Mouse (Mus musculus): ENCODE results near the gene Lsm14a. TPM values are rescaled to one million over a fixed set of nuclear protein-coding genes. Genes with fewer than 3 reads are reported as not detected.

Lsm14a gene
- polyA plus RNA-seq, 1 experiment: 90.8 TPM

GRCm38 (mm10) chr7:34321958-34322357 is 71.2 kb downstream of the Lsm14a start:
- Histone ChIP-seq H3K4me3 (ENCODE audit: control insufficient read depth, insufficient read depth, low read length) (no peak overlapping the region), H3K27ac (ENCODE audit: control insufficient read depth, insufficient read depth, low read length) (no peak overlapping the region), H3K27me3 (ENCODE audit: control insufficient read depth, insufficient read depth, low read length) (no peaks in the 10 kb centered on the region), H3K4me1 (replicated peaks; ENCODE audit: control insufficient read depth, insufficient read depth, low read length) (no peaks in the 10 kb centered on the region), H3K36me3 (ENCODE audit: control insufficient read depth, insufficient read depth, low read length) (no peaks in the 10 kb centered on the region)
- WGBS: 94% methylated on average over 4 of the region's 4 CpGs
- TF ChIP-seq CTCF (IDR thresholded peaks at IDR 0.05; ENCODE audit: borderline replicate concordance, control insufficient read depth, extremely low read depth, insufficient read depth, low read length, poor library complexity): no peak
- TF ChIP-seq POLR2A (IDR thresholded peaks at IDR 0.05; ENCODE audit: control insufficient read depth, extremely low read depth, insufficient read depth, low read length, poor library complexity): no peak
- DNase-seq: no peak

GRCm38 (mm10) chr7:34321119-34321518 is 72.0 kb downstream of the Lsm14a start:
- no peak for DNase-seq
- H3K4me3 ChIP-seq (ENCODE audit: control insufficient read depth, insufficient read depth, low read length): no peak overlapping the region
- WGBS: 94% methylated on average over 5 of the region's 5 CpGs
- TF ChIP-seq CTCF (IDR thresholded peaks at IDR 0.05; ENCODE audit: borderline replicate concordance, control insufficient read depth, extremely low read depth, insufficient read depth, low read length, poor library complexity): no peak
- TF ChIP-seq POLR2A (IDR thresholded peaks at IDR 0.05; ENCODE audit: control insufficient read depth, extremely low read depth, insufficient read depth, low read length, poor library complexity): no peak
- H3K4me1 ChIP-seq (replicated peaks; ENCODE audit: control insufficient read depth, insufficient read depth, low read length): no peaks in the 10 kb centered on the region
- H3K27ac ChIP-seq (ENCODE audit: control insufficient read depth, insufficient read depth, low read length): no peak overlapping the region
- no peaks in the 10 kb centered on the region for H3K27me3 ChIP-seq (ENCODE audit: control insufficient read depth, insufficient read depth, low read length)
- no peaks in the 10 kb centered on the region for H3K36me3 ChIP-seq (ENCODE audit: control insufficient read depth, insufficient read depth, low read length)

GRCm38 (mm10) chr7:34319957-34320356 is 73.2 kb downstream of the Lsm14a start:
- no peaks in the 10 kb centered on the region for H3K4me1 ChIP-seq (replicated peaks; ENCODE audit: control insufficient read depth, insufficient read depth, low read length)
- H3K36me3 ChIP-seq (ENCODE audit: control insufficient read depth, insufficient read depth, low read length): no peaks in the 10 kb centered on the region
- 81% methylated on average over 3 of the region's 3 CpGs for WGBS
- no peak for DNase-seq
- H3K27ac ChIP-seq (ENCODE audit: control insufficient read depth, insufficient read depth, low read length): no peak overlapping the region
- no peak for TF ChIP-seq CTCF (IDR thresholded peaks at IDR 0.05; ENCODE audit: borderline replicate concordance, control insufficient read depth, extremely low read depth, insufficient read depth, low read length, poor library complexity)
- TF ChIP-seq POLR2A (IDR thresholded peaks at IDR 0.05; ENCODE audit: control insufficient read depth, extremely low read depth, insufficient read depth, low read length, poor library complexity): no peak
- H3K27me3 ChIP-seq (ENCODE audit: control insufficient read depth, insufficient read depth, low read length): no peaks in the 10 kb centered on the region
- no peak overlapping the region for H3K4me3 ChIP-seq (ENCODE audit: control insufficient read depth, insufficient read depth, low read length)

GRCm38 (mm10) chr7:34319123-34319522 is 74.0 kb downstream of the Lsm14a start:
- WGBS: 95% methylated on average over 2 of the region's 2 CpGs
- Histone ChIP-seq H3K27me3 (ENCODE audit: control insufficient read depth, insufficient read depth, low read length) (no peaks in the 10 kb centered on the region), H3K4me1 (replicated peaks; ENCODE audit: control insufficient read depth, insufficient read depth, low read length) (no peaks in the 10 kb centered on the region), H3K36me3 (ENCODE audit: control insufficient read depth, insufficient read depth, low read length) (no peaks in the 10 kb centered on the region), H3K27ac (ENCODE audit: control insufficient read depth, insufficient read depth, low read length) (no peak overlapping the region), H3K4me3 (ENCODE audit: control insufficient read depth, insufficient read depth, low read length) (no peak overlapping the region)
- TF ChIP-seq POLR2A (IDR thresholded peaks at IDR 0.05; ENCODE audit: control insufficient read depth, extremely low read depth, insufficient read depth, low read length, poor library complexity) (no peak), CTCF (IDR thresholded peaks at IDR 0.05; ENCODE audit: borderline replicate concordance, control insufficient read depth, extremely low read depth, insufficient read depth, low read length, poor library complexity) (no peak)
- no peak for DNase-seq

- H3K4me1 ChIP-seq (replicated peaks; ENCODE audit: control insufficient read depth, insufficient read depth, low read length): no peaks in the 10 kb centered on the region
- no peaks in the 10 kb centered on the region for H3K27me3 ChIP-seq (ENCODE audit: control insufficient read depth, insufficient read depth, low read length)
- 87% methylated on average over 7 of the region's 7 CpGs for WGBS
- H3K27ac ChIP-seq (ENCODE audit: control insufficient read depth, insufficient read depth, low read length): no peak overlapping the region
- no peaks in the 10 kb centered on the region for H3K36me3 ChIP-seq (ENCODE audit: control insufficient read depth, insufficient read depth, low read length)
- TF ChIP-seq POLR2A (IDR thresholded peaks at IDR 0.05; ENCODE audit: control insufficient read depth, extremely low read depth, insufficient read depth, low read length, poor library complexity): no peak
- no peak for TF ChIP-seq CTCF (IDR thresholded peaks at IDR 0.05; ENCODE audit: borderline replicate concordance, control insufficient read depth, extremely low read depth, insufficient read depth, low read length, poor library complexity)
- H3K4me3 ChIP-seq (ENCODE audit: control insufficient read depth, insufficient read depth, low read length): no peak overlapping the region
- no peak for DNase-seq
Observed at GRCm38 (mm10) chr7:34317901-34318476, 75.1 kb downstream of the Lsm14a start.

GRCm38 (mm10) chr7:34313443-34313875 is 79.7 kb downstream of the Lsm14a start, which contains the start of gene 4931406P16Rik:
Gene 4931406P16Rik, minus strand, starts transcription at chr7:34313551.
- Histone ChIP-seq H3K27ac (ENCODE audit: control insufficient read depth, insufficient read depth, low read length) (no peak within 1 kb of the TSS), H3K4me1 (replicated peaks; ENCODE audit: control insufficient read depth, insufficient read depth, low read length) (peaks cover 4% of the 10 kb centered on the region; the same call in 1 of the 2 replicates), H3K36me3 (ENCODE audit: control insufficient read depth, insufficient read depth, low read length) (no peaks in the 10 kb centered on the region), H3K4me3 (ENCODE audit: control insufficient read depth, insufficient read depth, low read length) (peak within 1 kb of the TSS; percentile 94), H3K27me3 (ENCODE audit: control insufficient read depth, insufficient read depth, low read length) (no peaks in the 10 kb centered on the region)
- TF ChIP-seq CTCF (IDR thresholded peaks at IDR 0.05; ENCODE audit: borderline replicate concordance, control insufficient read depth, extremely low read depth, insufficient read depth, low read length, poor library complexity): no peak
- TF ChIP-seq POLR2A (IDR thresholded peaks at IDR 0.05; ENCODE audit: control insufficient read depth, extremely low read depth, insufficient read depth, low read length, poor library complexity): peak; percentile 85; the same call in 1 of the 2 replicates
- WGBS: under 1% methylated on average over 41 of the region's 41 CpGs
- peak; percentile 83 for DNase-seq
